Mouse (Mus musculus) embryonic facial prominence, embryonic 11.5 days (tissue): ENCODE results near the gene Sltm. TPM values are rescaled to one million over a fixed set of nuclear protein-coding genes. Genes with fewer than 3 reads are reported as not detected.

Source experiments
- ATAC-seq: fragments of 200-750 bp; cut with Nextera tagmentation; replicated peaks from 2 replicates; pipeline ENCODE4 v1.8.0; 2017; ENCODE audit warnings: low read depth; ENCODE audit not compliant: insufficient number of reproducible peaks, low FRiP score, low TSS enrichment
- DNase-seq: peaks from one replicate; pipeline ENCODE4 v3.0.0-alpha.2; 2015; ENCODE audit warnings: low spot score
- H3K27ac ChIP-seq: fragments of 300-500 bp; sonication (generic); replicated peaks from 2 replicates; pipeline ENCODE4 v1.5.1; 2014; ENCODE audit warnings: mild to moderate bottlenecking, low read depth, low read length, control low read depth
- H3K27me3 ChIP-seq: fragments of 300-500 bp; sonication (generic); 2 replicates; pipeline ENCODE4 v1.6.1; 2014; ENCODE audit warnings: mild to moderate bottlenecking, low read length, moderate library complexity, mixed read lengths; ENCODE audit not compliant: control insufficient read depth, insufficient read depth
- H3K36me3 ChIP-seq: fragments of 300-500 bp; sonication (generic); replicated peaks from 2 replicates; pipeline ENCODE4 v1.6.1; 2014; ENCODE audit warnings: low read depth, mild to moderate bottlenecking, low read length, moderate library complexity, mixed read lengths; ENCODE audit not compliant: control insufficient read depth, insufficient read depth
- H3K4me1 ChIP-seq: fragments of 300-500 bp; sonication (generic); 2 replicates; pipeline ENCODE4 v1.6.1; 2014; ENCODE audit warnings: low read length, mixed read lengths; ENCODE audit not compliant: control insufficient read depth, insufficient read depth
- H3K4me2 ChIP-seq: fragments of 300-500 bp; sonication (generic); 2 replicates; pipeline ENCODE4 v1.6.1; 2014; ENCODE audit warnings: low read depth, mild to moderate bottlenecking, control low read depth, low read length, moderate library complexity
- H3K4me3 ChIP-seq: fragments of 300-500 bp; sonication (generic); 2 replicates; pipeline ENCODE4 v1.5.1; 2014; ENCODE audit warnings: low read depth, low read length, control low read depth
- H3K9ac ChIP-seq: fragments of 300-500 bp; sonication (generic); replicated peaks from 2 replicates; pipeline ENCODE4 v1.6.1; 2014; ENCODE audit warnings: mild to moderate bottlenecking, control low read depth, low read length
- H3K9me3 ChIP-seq: fragments of 300-500 bp; sonication (generic); replicated peaks from 2 replicates; pipeline ENCODE4 v1.6.1; 2016; ENCODE audit warnings: mild to moderate bottlenecking, low read length, inconsistent platforms, mixed read lengths; ENCODE audit not compliant: control insufficient read depth
- WGBS: fragments of 180-500 bp; shearing (Covaris S2); extraction: QIAGEN DNeasy Blood & Tissue Kit; methylation state at CpG from one replicate; pipeline ENCODE4 v1.1.7; 2014; 5-methylcytosine and 5-hydroxymethylcytosine counted together
- polyA plus RNA-seq: library from polyadenylated mRNA; unstranded; fragments of >200 nt; fragmentation: Nextera tagmentation; extraction: Ambion mirVana; gene quantifications from 2 replicates; pipeline ENCODE4 v1.2.1, GENCODE M21; 2014

Sltm gene
- polyA plus RNA-seq, 1 experiment from 2014 or later, result 61.9 TPM

DNA sequence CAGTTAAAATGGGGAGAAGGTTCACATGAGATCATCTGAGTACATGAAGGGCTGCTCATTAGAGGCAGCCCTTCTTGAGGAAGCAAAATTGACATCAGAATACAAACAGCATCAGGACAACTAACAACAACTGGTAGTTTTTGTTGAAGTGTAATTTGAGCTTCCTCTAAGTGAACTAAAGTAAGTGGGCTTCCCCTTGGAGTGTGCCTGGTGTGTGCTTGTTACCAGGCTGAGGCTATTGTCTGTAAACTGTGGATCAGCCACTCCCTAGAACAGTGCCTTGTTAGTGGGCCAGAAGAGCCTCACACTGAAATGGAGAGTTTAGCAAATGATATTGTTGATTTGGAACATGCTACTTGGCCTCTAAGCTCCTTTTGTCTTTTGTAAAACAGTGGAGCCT is 12.9 kb downstream of the Sltm start:
- H3K9me3 ChIP-seq, result peaks cover 2% of the 10 kb centered on the region; the same call in 1 of the 2 replicates
- H3K27ac ChIP-seq, result no peak overlapping the region
- H3K4me1 ChIP-seq, result no peaks in the 10 kb centered on the region
- DNase-seq (no peak), ATAC-seq (no peak)
- no peak overlapping the region for H3K9ac ChIP-seq
- peaks cover 4% of the 10 kb centered on the region for H3K36me3 ChIP-seq
- no peak overlapping the region for H3K4me3 ChIP-seq
- H3K27me3 ChIP-seq, result no peaks in the 10 kb centered on the region
- H3K4me2 ChIP-seq, result no peak overlapping the region

DNA sequence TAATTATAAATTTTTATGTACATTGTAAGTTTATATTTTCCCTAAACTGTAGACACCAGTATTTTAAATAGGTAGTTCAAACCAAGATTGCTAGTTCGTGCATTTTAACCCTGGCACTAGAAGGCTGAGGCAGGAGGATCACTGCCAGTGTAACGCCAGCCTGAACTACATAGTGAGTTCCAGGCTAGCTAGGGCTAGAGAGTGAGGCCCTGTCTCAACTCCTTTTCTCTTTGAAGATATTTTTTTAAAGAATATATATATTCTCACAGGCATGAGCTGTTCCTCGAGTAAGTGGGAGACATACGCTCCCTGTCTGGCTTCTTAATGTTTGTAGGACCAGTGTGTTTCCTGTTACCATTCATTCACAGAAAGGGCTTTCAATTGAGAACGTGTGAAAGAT is 14.2 kb downstream of the Sltm start:
- no peak for ATAC-seq

DNA sequence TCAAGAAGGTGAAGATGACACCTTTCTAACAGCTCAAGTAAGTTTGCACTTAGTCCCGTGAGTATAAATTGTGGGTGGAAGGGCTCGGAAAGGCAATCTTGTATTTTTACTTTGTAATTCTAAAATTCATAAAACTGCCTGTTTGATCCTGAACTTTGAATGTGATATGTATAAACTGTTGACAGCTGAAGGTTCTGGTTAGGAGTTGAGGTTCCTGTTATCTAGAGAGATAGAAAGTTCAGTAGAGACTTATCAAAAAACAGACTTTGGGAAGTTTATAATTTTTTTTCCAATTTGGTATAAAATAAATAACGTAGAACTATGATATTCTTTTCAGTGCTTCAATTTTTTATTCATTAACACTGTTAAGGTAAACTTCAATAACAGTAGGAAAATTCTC is 20.3 kb downstream of the Sltm start:
- H3K27ac ChIP-seq, result no peak overlapping the region
- H3K4me1 ChIP-seq, result no peaks in the 10 kb centered on the region
- no peaks in the 10 kb centered on the region for H3K36me3 ChIP-seq
- no peak overlapping the region for H3K9ac ChIP-seq
- H3K9me3 ChIP-seq, result no peaks in the 10 kb centered on the region
- WGBS, result 94% methylated on average over 3 of the region's 3 CpGs
- no peak for DNase-seq
- ATAC-seq, result no peak
- H3K27me3 ChIP-seq, result no peaks in the 10 kb centered on the region
- H3K4me3 ChIP-seq, result no peak overlapping the region
- no peak overlapping the region for H3K4me2 ChIP-seq

More for the DNA sequence above, 14.2 kb downstream of the Sltm start:
- Histone ChIP-seq H3K4me1 (no peaks in the 10 kb centered on the region), H3K36me3 (peaks cover 4% of the 10 kb centered on the region), H3K4me3 (no peak overlapping the region), H3K9me3 (peaks cover 2% of the 10 kb centered on the region; the same call in 1 of the 2 replicates), H3K27ac (no peak overlapping the region), H3K4me2 (no peak overlapping the region), H3K27me3 (no peaks in the 10 kb centered on the region), H3K9ac (no peak overlapping the region)
- 95% methylated on average over 5 of the region's 5 CpGs for WGBS
- no peak for DNase-seq

DNA sequence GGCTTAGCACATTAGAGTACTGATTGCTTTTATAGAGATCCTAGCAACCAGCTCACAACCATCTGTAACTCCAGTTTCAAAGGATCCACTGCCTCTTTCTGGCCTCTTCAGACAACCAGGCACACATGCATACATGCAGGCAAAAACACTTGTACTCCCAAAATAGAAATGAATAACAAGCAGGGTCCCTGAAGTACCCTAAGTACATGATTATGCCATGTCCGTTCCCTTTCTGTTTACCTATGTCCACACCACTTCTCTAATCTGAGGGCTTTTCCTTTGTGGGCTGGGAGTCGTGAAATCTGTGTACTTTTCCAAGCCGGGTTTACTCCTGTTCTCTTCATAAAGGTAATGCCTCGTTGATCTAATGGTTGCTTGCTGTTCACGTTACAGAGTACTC is 25.1 kb downstream of the Sltm start:
- ATAC-seq (no peak), DNase-seq (no peak)
- H3K4me2 ChIP-seq, result no peak overlapping the region
- H3K9ac ChIP-seq, result no peak overlapping the region
- H3K4me1 ChIP-seq, result no peaks in the 10 kb centered on the region
- no peaks in the 10 kb centered on the region for H3K9me3 ChIP-seq
- 87% methylated on average over 5 of the region's 5 CpGs for WGBS
- no peak overlapping the region for H3K27ac ChIP-seq
- H3K36me3 ChIP-seq, result no peaks in the 10 kb centered on the region
- no peak overlapping the region for H3K4me3 ChIP-seq
- no peaks in the 10 kb centered on the region for H3K27me3 ChIP-seq

DNA sequence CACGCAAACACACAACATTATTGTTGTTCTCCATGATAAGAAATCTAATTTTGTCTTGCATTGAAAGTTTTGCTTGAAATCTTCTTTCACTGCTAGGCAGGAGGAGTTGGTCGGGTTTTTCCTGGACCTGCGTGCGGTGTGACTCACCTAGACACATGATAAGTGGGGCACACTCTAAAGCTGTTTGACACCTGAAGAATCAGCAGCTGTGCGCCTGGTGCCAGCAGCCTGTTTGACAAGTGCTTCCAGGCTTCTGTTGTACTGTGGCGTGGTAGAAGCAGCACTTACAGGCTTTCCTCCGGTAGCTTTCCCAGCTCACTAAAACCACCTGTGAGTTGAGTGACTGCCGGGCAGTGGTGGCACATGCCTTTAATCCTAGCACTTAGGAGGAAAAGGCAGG is 27.8 kb downstream of the Sltm start:
- H3K27ac ChIP-seq, result no peak overlapping the region

DNA sequence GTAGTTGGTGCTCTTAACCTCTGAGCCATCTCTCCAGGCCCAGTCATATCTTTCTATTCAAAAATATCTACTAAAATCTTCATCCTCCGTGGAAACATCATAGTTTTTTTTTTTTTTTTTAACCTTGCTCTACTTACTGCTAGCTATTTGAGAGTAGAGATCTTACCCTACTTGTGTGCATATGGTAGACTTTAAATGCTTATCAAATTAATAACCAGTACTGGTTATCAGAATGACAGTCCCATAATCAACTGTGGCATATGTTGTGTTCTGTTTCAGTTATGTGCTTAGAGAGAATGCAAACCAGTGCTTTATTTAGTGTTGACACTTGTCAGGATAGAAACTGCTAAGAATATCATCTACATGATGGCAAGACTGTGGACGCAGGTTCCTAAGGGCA is 35.6 kb downstream of the Sltm start:
- H3K9ac ChIP-seq, result no peak overlapping the region
- ATAC-seq, result no peak
- 86% methylated on average over 2 of the region's 2 CpGs for WGBS
- no peak overlapping the region for H3K4me2 ChIP-seq
- no peaks in the 10 kb centered on the region for H3K27me3 ChIP-seq
- no peak overlapping the region for H3K27ac ChIP-seq
- H3K36me3 ChIP-seq, result 0 out of 2 replicates have a peak, but pooled peaks cover 2% of the 10 kb centered on the region
- no peaks in the 10 kb centered on the region for H3K4me1 ChIP-seq
- no peak overlapping the region for H3K4me3 ChIP-seq
- DNase-seq, result no peak
- H3K9me3 ChIP-seq, result no peaks in the 10 kb centered on the region

More for the DNA sequence above, 27.8 kb downstream of the Sltm start:
- 89% methylated on average over 8 of the region's 8 CpGs for WGBS
- ATAC-seq (no peak), DNase-seq (no peak)
- H3K9ac ChIP-seq, result no peak overlapping the region
- no peaks in the 10 kb centered on the region for H3K4me1 ChIP-seq
- no peak overlapping the region for H3K4me2 ChIP-seq
- no peaks in the 10 kb centered on the region for H3K27me3 ChIP-seq
- no peak overlapping the region for H3K4me3 ChIP-seq
- H3K36me3 ChIP-seq, result 0 out of 2 replicates have a peak, but pooled peaks cover 2% of the 10 kb centered on the region
- H3K9me3 ChIP-seq, result no peaks in the 10 kb centered on the region

DNA sequence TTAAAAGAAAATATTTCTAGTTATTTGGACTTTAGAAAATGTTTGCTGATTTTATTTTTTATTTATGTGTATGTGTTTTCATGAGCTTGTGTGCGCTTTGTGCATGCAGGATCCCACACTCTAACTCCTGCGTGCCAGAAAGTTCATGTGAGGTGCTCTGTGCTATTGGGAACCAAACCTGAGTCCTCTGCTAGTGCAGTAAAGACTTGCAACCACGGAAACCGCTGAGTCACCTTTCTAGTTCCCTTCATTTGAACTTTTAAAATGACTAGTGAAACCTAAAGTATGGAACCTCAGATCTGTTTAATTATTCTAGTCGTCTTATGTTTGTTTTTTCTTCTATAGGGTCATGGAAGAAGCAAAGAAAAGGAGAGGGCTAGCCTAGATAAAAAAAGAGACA is 38.4 kb downstream of the Sltm start:
- 89% methylated on average over 5 of the region's 5 CpGs for WGBS
- Histone ChIP-seq H3K36me3 (peaks cover 10% of the 10 kb centered on the region), H3K4me3 (no peak overlapping the region), H3K27me3 (no peaks in the 10 kb centered on the region), H3K9ac (no peak overlapping the region), H3K9me3 (no peaks in the 10 kb centered on the region), H3K27ac (no peak overlapping the region), H3K4me1 (no peaks in the 10 kb centered on the region), H3K4me2 (no peak overlapping the region)
- no peak for ATAC-seq
- DNase-seq, result no peak

DNA sequence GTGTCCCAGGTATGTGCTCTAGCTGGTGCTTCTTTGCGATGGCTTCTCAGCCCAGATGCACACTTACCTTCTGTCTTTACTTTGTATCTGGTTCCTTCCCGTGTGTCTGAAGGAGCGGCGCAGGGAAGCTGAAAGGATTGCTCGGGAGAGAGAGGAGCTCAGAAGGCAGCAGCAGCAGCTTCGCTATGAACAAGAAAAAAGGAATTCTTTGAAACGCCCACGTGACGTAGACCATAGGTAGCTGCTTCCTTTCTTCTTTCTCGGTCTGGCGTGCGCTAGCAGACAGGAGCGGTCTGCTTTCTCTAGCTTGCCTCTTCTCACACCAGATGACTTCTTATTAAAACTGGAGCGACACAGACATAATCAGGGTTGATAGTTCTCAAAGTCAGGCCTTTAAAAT is 42.1 kb downstream of the Sltm start:
- Histone ChIP-seq H3K4me3 (no peak overlapping the region), H3K4me1 (no peaks in the 10 kb centered on the region), H3K9me3 (no peaks in the 10 kb centered on the region), H3K27ac (no peak overlapping the region), H3K27me3 (no peaks in the 10 kb centered on the region), H3K4me2 (no peak overlapping the region), H3K36me3 (peaks cover 32% of the 10 kb centered on the region), H3K9ac (no peak overlapping the region)
- WGBS, result 95% methylated on average over 14 of the region's 14 CpGs
- DNase-seq (no peak), ATAC-seq (no peak)
